13 mouse cellular contexts compared by ENCODE assay signal in genomic region chr3:20998295-20998694, GRCm38 (mm10).
"Had no signal": no experiment of that assay in that cellular context is flagged by ENCODE, and none has a peak within 500 bp of the region (broad histone marks: within the 10 kb centered on the region; RNA-seq: fewer than 3 reads in every experiment).

No protein-coding gene starts in this region.

- DNase-seq: gastrocnemius, adult 2 months; gastrocnemius, postnatal 10 days; gastrocnemius, postnatal 25 days; heart, adult 18-20 months; heart, postnatal 10 days; heart, postnatal 4 days; kidney, adult 18-20 months; kidney, adult 8-10 months; kidney, postnatal 10 days; kidney, postnatal 25 days; kidney, postnatal 4 days; liver; liver, embryonic 13.5 days had no signal
